Mouse (Mus musculus) MEL (cell line): ENCODE measurements around the gene Pappa2.

ENCODE experiments used
- GABPA ChIP-seq: IDR thresholded peaks from 2 replicates; pipeline ENCODE4 v1.6.1; 2012; ENCODE audit warnings: low read depth, mild to moderate bottlenecking, inconsistent platforms, low read length, improper control_type of control experiment, moderate library complexity
- MAX ChIP-seq: IDR thresholded peaks from 2 replicates; pipeline ENCODE4 v1.6.1; 2011; ENCODE audit warnings: low read length, improper control_type of control experiment
- MAZ ChIP-seq: IDR thresholded peaks from 2 replicates; pipeline ENCODE4 v1.6.1; 2012; ENCODE audit warnings: low read depth, mild to moderate bottlenecking, inconsistent platforms, low read length, improper control_type of control experiment
- POLR2A ChIP-seq, 2 experiments: IDR thresholded peaks; 2 replicates each; pipeline ENCODE4 v1.6.1; 2011 to 2012; ENCODE audit warnings: low read length in 2 of 2, mild to moderate bottlenecking in 2 of 2, control low read depth in 1 of 2, improper control_type of control experiment in 1 of 2, low read depth in 1 of 2, moderate library complexity in 1 of 2; ENCODE audit not compliant: control insufficient read depth in 1 of 2, insufficient read depth in 1 of 2, poor library complexity in 1 of 2
- POLR2AphosphoS5 ChIP-seq: IDR thresholded peaks from 2 replicates; pipeline ENCODE4 v1.6.1; 2012; ENCODE audit warnings: low read depth, borderline replicate concordance, mild to moderate bottlenecking, inconsistent platforms, low read length, moderate library complexity, mixed read lengths
- SIN3A ChIP-seq: IDR thresholded peaks from 2 replicates; pipeline ENCODE4 v1.6.1; 2012; ENCODE audit warnings: low read length, improper control_type of control experiment, inconsistent platforms
- ZC3H11A ChIP-seq: IDR thresholded peaks from 2 replicates; pipeline ENCODE4 v1.6.1; 2012; ENCODE audit warnings: low read depth, mild to moderate bottlenecking, inconsistent platforms, low read length, improper control_type of control experiment

DNA sequence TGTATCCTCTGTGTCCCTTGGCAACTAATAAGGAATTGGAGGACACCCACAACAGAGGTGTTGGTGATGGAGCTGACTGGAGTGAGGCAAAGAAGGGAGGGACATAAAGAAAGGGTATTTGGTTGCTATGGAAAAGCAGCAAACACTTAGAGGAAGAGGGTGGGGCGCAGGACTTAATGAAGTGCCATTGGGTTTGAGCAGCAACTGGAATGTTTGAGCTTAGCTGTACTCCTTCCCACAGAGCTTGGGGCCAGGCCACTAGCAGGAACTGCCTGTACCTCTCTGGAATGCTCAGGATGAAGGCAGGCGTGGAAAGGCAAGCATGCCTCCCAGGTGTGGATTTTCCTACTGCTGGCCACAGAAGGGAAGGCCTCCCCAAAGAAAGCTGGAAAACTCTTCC, 281.0 kb downstream of the Pappa2 start:
- TF ChIP-seq MAX: no peak
- TF ChIP-seq ZC3H11A: no peak
- TF ChIP-seq POLR2A (IDR thresholded peaks at IDR 0.05; ENCODE audit: control insufficient read depth in 1 of 2, insufficient read depth in 1 of 2, low read depth in 1 of 2, low read length in 2 of 2, poor library complexity in 1 of 2): no peak
- no peak for TF ChIP-seq POLR2AphosphoS5
- no peak for TF ChIP-seq MAZ
- no peak for TF ChIP-seq SIN3A
- no peak for TF ChIP-seq GABPA
